Mouse (Mus musculus): ENCODE measurements at regions not wholly inside any gene's neighbourhood (a gene's known extent, or its start where the extent isn't known, plus 50 kb on each side); places are given as distances from the start of the nearest gene placed in this dataset.
A peak's percentile ranks its signal among the peaks of the same experiment; 100 is the strongest.

GRCm38 (mm10) chr3:116197966-116198365, 55.3 kb downstream of the Gpr88 start:
- DNase-seq, result no peak

GRCm38 (mm10) chr3:116194701-116195100, 58.6 kb downstream of the Gpr88 start:
- DNase-seq, result no peak

- no peak for DNase-seq
Observed at GRCm38 (mm10) chr3:116191261-116191660, 61.8 kb upstream of the Vcam1 start.

GRCm38 (mm10) chr3:116190727-116191126, 61.2 kb upstream of the Vcam1 start:
- no peak for DNase-seq

GRCm38 (mm10) chr3:116189363-116190100, 60.0 kb upstream of the Vcam1 start:
- DNase-seq, result peak; percentile 5

GRCm38 (mm10) chr3:116185206-116185605, 55.7 kb upstream of the Vcam1 start:
- DNase-seq, result peak; percentile 14

GRCm38 (mm10) chr3:116184443-116184842, 55.0 kb upstream of the Vcam1 start:
- DNase-seq, result peak; percentile 16

GRCm38 (mm10) chr3:116180341-116180885, 50.9 kb upstream of the Vcam1 start:
- no peak for DNase-seq
